Mouse (Mus musculus) heart, adult 2 months (tissue): Measurements from ENCODE around the gene Drc3. TPM values are rescaled to one million over a fixed set of nuclear protein-coding genes. Genes with fewer than 3 reads are reported as not detected.
"Not testable (repeated sequence)": the region's sequence is repeated elsewhere in the genome, so short reads cannot be mapped to it uniquely, and the experiment has no call there.

Source experiments
- DNase-seq, 2 experiments: peaks; one replicate each; pipeline ENCODE4 v3.0.0; 2021
- H3K27ac ChIP-seq: fragments of 200-600 bp; 2 replicates; pipeline ENCODE4 v1.8.1; 2022
- H3K27me3 ChIP-seq: fragments of 200-500 bp; 2 replicates; pipeline ENCODE4 v1.6.1; 2012; ENCODE audit warnings: mild to moderate bottlenecking, low read length, inconsistent platforms, mixed read lengths; ENCODE audit not compliant: control insufficient read depth, insufficient read depth
- H3K36me3 ChIP-seq: fragments of 200-500 bp; 2 replicates; pipeline ENCODE4 v1.6.1; 2012; ENCODE audit warnings: low read length, inconsistent platforms; ENCODE audit not compliant: control insufficient read depth, insufficient read depth
- H3K4me1 ChIP-seq: fragments of 200-500 bp; 2 replicates; pipeline ENCODE4 v1.6.1; 2011; ENCODE audit warnings: low read length; ENCODE audit not compliant: control insufficient read depth, insufficient read depth
- H3K4me3 ChIP-seq: fragments of 200-600 bp; 2 replicates; pipeline ENCODE4 v1.8.1; 2022
- H3K79me2 ChIP-seq: fragments of 200-500 bp; replicated peaks from 2 replicates; pipeline ENCODE4 v1.6.1; 2012; ENCODE audit warnings: mild to moderate bottlenecking, inconsistent platforms, low read length, moderate library complexity, mixed read lengths; ENCODE audit not compliant: control insufficient read depth, insufficient read depth
- H3K9ac ChIP-seq: fragments of 200-500 bp; 2 replicates; pipeline ENCODE4 v1.6.1; 2012; ENCODE audit warnings: low read depth, mild to moderate bottlenecking, control low read depth, inconsistent platforms, low read length, mixed read lengths
- CTCF ChIP-seq: fragments of 200-600 bp; IDR thresholded peaks from 2 replicates; pipeline ENCODE4 v1.8.1; 2022; ENCODE audit warnings: antibody characterized with exemption, mild to moderate bottlenecking, moderate library complexity
- EP300 ChIP-seq: fragments of 200-500 bp; IDR thresholded peaks from 2 replicates; pipeline ENCODE4 v1.6.1; 2011; ENCODE audit warnings: low read depth, low read length, control low read depth; ENCODE audit not compliant: insufficient read depth
- POLR2A ChIP-seq: fragments of 200-500 bp; IDR thresholded peaks from 2 replicates; pipeline ENCODE4 v1.6.1; 2011; ENCODE audit warnings: mild to moderate bottlenecking, low read depth, low read length, control low read depth; ENCODE audit not compliant: insufficient read depth
- WGBS: fragments of 180-500 bp; shearing (Covaris S2); methylation state at CpG from one replicate; pipeline ENCODE4 v1.1.7; 2018; 5-methylcytosine and 5-hydroxymethylcytosine counted together
- intact Hi-C: fragments of 180-260 bp; cut with DNase I; formaldehyde crosslinking; loops from one replicate; pipeline ENCODE4 v1.15.1; 2025
- polyA plus RNA-seq: library from polyadenylated mRNA; depleted of rRNA; stranded (reverse); fragments of >200 nt; gene quantifications from 2 replicates; pipeline ENCODE4 v1.2.3, GENCODE M21; 2012; rRNA removed
- total RNA-seq, 2 experiments: library from RNA; stranded (reverse); gene quantifications; 2 replicates each; pipeline ENCODE4 v1.2.3; 2021

Drc3 gene
- total and polyA plus RNA-seq, 3 experiments = 1.6 to 4.1 (median 2.4) TPM

DNA sequence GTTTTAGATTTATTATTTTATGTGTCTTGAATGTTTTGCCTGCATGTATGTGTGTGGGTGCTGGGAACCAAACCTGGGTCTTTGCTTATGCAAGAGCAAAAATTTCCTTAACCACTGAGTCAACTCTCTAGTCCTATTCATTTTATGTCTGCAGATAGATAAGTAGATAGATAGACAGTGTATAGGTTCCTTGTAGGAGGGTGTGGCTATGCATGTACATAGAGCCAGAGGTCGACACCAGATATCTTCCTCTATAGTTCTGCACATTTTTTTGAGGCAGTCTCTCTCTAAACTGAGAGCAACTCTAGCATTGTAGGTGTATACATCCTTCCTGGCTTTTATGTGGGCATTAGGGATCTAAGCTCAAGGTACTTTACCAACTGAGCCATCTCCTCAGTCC lies 82.0 kb downstream of the Drc3 start:
- H3K4me1 ChIP-seq = no peaks in the 10 kb centered on the region
- intact Hi-C loops = no loop called here
- no peak for DNase-seq
- no peak overlapping the region for H3K4me3 ChIP-seq
- H3K27ac ChIP-seq = no peak overlapping the region
- no peaks in the 10 kb centered on the region for H3K36me3 ChIP-seq
- 91% methylated on average over 1 of the region's 1 CpGs for WGBS
- no peaks in the 10 kb centered on the region for H3K27me3 ChIP-seq
- TF ChIP-seq EP300 (no peak), POLR2A (no peak), CTCF (no peak)
- H3K79me2 ChIP-seq = no peaks in the 10 kb centered on the region
- no peak overlapping the region for H3K9ac ChIP-seq

DNA sequence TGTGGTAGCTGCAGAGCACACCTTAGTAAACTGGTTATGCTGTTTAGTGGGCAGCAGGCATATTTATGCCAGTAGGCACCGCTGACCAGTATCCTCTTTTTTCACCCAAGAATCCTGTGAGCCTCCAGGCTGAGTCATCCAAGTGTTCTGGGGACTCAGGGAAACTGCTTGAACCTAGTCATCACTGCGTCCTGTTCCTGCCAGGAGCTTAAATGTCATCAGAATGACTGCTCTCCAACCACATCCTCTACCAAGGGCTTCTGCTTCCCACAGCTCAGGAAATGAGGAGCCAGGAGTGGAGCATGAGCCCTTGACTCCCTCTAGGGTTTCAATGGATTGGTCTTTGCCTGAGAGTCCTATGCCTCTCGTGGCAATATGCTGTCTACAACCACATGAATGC lies 83.5 kb downstream of the Drc3 start:
- no peaks in the 10 kb centered on the region for H3K79me2 ChIP-seq
- intact Hi-C loops = no loop called here
- DNase-seq = no peak
- no peak overlapping the region for H3K27ac ChIP-seq
- no peak for TF ChIP-seq POLR2A
- TF ChIP-seq EP300 = no peak
- no peak for TF ChIP-seq CTCF
- no peak overlapping the region for H3K9ac ChIP-seq
- H3K27me3 ChIP-seq = no peaks in the 10 kb centered on the region
- H3K4me3 ChIP-seq = no peak overlapping the region
- WGBS = 75% methylated on average over 3 of the region's 3 CpGs
- H3K36me3 ChIP-seq = no peaks in the 10 kb centered on the region
- H3K4me1 ChIP-seq = no peaks in the 10 kb centered on the region

DNA sequence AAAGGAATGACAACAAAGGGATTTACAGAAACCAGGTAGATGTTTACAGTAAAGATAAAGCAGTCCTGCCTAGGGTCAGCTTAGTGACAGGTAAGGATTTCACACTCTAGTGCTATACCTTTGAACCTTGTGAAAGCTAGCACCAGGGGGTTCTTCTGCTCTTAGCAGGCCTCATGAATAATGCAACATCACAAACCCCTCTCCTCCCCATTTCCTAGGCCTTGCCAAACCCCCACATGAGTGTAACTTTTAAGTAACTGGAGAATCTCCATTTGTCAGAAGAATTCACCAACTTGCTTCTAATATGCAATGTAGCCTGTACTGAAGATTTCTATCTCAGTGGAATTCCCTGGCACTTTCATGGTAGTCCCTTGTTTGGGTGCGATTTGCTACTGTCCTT lies 86.5 kb downstream of the Drc3 start:
- 52% methylated on average over 1 of the region's 1 CpGs for WGBS
- H3K36me3 ChIP-seq, intact Hi-C loops: not testable (repeated sequence)

DNA sequence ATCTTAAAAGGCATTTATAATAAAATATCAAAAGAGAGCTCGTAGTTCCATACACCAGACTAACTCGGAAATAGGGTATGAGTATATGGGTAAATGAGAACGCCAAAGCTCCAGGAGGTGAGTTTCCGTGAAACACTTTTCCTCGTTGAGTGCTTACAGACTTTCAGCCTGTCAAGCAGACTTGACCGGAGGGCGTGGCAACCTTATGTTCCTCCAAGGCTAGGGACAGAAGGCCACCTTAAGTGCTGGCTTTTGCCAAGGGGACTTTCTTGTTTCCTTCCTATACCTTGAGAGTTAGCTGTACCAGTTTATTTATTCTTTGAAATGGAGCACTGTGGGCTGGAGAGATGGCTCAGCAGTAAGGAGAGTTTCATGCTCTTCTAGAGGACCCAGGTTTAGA lies 87.0 kb downstream of the Drc3 start:
- Histone ChIP-seq H3K4me1 (no peaks in the 10 kb centered on the region), H3K79me2 (no peaks in the 10 kb centered on the region), H3K27me3 (no peaks in the 10 kb centered on the region), H3K4me3 (no peak overlapping the region), H3K9ac (no peak overlapping the region), H3K36me3 (no peaks in the 10 kb centered on the region), H3K27ac (no peak overlapping the region)
- TF ChIP-seq CTCF (no peak), POLR2A (no peak), EP300 (no peak)
- intact Hi-C loops = no loop called here
- WGBS = 62% methylated on average over 7 of the region's 7 CpGs
- DNase-seq = no peak

More for the DNA sequence above, 86.5 kb downstream of the Drc3 start:
- H3K27me3 ChIP-seq, H3K4me3 ChIP-seq, H3K79me2 ChIP-seq, H3K4me1 ChIP-seq, DNase-seq, H3K9ac ChIP-seq, H3K27ac ChIP-seq: not testable (repeated sequence)

DNA sequence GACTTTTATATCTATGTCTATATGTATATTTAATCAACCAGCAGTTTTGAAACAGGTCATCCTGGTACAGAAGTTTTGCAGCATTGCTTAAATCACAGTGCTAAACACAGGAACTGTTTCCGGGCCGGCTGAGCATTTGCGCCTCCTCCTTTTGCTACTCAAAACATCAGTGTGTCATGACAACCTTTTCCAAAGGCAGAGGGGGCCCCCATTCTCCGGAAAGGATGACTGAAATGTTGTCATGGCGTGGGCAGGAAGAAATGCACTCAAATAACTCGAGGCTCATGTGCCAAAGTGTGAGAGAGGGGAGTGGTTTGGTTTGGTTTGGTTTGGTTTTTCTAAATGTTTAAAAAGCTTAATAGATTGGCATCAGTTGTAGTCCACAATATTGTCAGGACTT lies 89.8 kb downstream of the Drc3 start:
- TF ChIP-seq POLR2A = no peak
- no peak for TF ChIP-seq EP300
- TF ChIP-seq CTCF = no peak
- no peaks in the 10 kb centered on the region for H3K36me3 ChIP-seq
- no peaks in the 10 kb centered on the region for H3K27me3 ChIP-seq
- DNase-seq = no peak
- no peak overlapping the region for H3K4me3 ChIP-seq
- no peaks in the 10 kb centered on the region for H3K79me2 ChIP-seq
- no peak overlapping the region for H3K9ac ChIP-seq
- intact Hi-C loops = no loop called here
- H3K4me1 ChIP-seq = no peaks in the 10 kb centered on the region
- no peak overlapping the region for H3K27ac ChIP-seq
- WGBS = 80% methylated on average over 6 of the region's 6 CpGs

Other genes with a start within 250 kb of the Drc3 start
- 10 to 100 TPM; 21.8 to 26.5 TPM for gene Rai1, start 248.3 kb upstream of the Drc3 start, total RNA-seq
- 15.8 and 20.0 TPM in 2 replicates for gene Rai1, start 248.3 kb upstream of the Drc3 start, polyA plus RNA-seq
- gene Srebf1, start 130.7 kb upstream of the Drc3 start, total RNA-seq = 10 to 100 TPM; 25.3 to 35.4 TPM
- gene Srebf1, start 130.7 kb upstream of the Drc3 start, polyA plus RNA-seq = 42.6 and 54.0 TPM in 2 replicates
- 100 to 1,000 TPM; 102 to 113 TPM for gene Tom1l2, start 424 bp upstream of the Drc3 start, total RNA-seq
- gene Tom1l2, start 424 bp upstream of the Drc3 start, polyA plus RNA-seq = 123 and 149 TPM in 2 replicates
- 10 to 100 TPM; 47.8 to 49.5 TPM for gene Gid4, start 63.8 kb downstream of the Drc3 start, total RNA-seq
- gene Gid4, start 63.8 kb downstream of the Drc3 start, polyA plus RNA-seq = 30.5 and 53.8 TPM in 2 replicates
- 10 to 100 TPM; 39.8 to 45.3 TPM for gene Atpaf2, start 65.1 kb downstream of the Drc3 start, total RNA-seq
- gene Atpaf2, start 65.1 kb downstream of the Drc3 start, polyA plus RNA-seq = 37.7 and 46.7 TPM in 2 replicates
- 10 to 100 TPM; 28.1 to 28.8 TPM for gene Drg2, start 101.3 kb downstream of the Drc3 start, total RNA-seq
- 34.4 and 40.4 TPM in 2 replicates for gene Drg2, start 101.3 kb downstream of the Drc3 start, polyA plus RNA-seq
- gene Myo15, start 116.0 kb downstream of the Drc3 start, total RNA-seq = under 1 TPM; 0.03 to 0.05 TPM
- 0.03 and 0.06 TPM in 2 replicates for gene Myo15, start 116.0 kb downstream of the Drc3 start, polyA plus RNA-seq
- 10 to 100 TPM; 80.1 to 90.3 TPM for gene Alkbh5, start 183.1 kb downstream of the Drc3 start, total RNA-seq
- 24.0 and 36.7 TPM in 2 replicates for gene Alkbh5, start 183.1 kb downstream of the Drc3 start, polyA plus RNA-seq